Mouse (Mus musculus): ENCODE data around the gene Rer1. TPM values are rescaled to one million over a fixed set of nuclear protein-coding genes. Genes with fewer than 3 reads are reported as not detected.

The Rer1 gene
- polyA plus RNA-seq, 1 experiment from 2014 or later = 157 TPM

Other genes starting within 250 kb of the Rer1 start
- 0.74 and 0.75 TPM in 2 replicates for gene Ttc34, start 248.9 kb downstream of the Rer1 start, polyA plus RNA-seq (2015; fragmentation: Nextera tagmentation; extraction: Ambion mirVana)
- gene Mmel1, start 216.8 kb downstream of the Rer1 start, polyA plus RNA-seq (2015; fragmentation: Nextera tagmentation; extraction: Ambion mirVana) = 0.38 and 0.57 TPM in 2 replicates
- gene Fam213b, start 187.2 kb downstream of the Rer1 start, polyA plus RNA-seq (2015; fragmentation: Nextera tagmentation; extraction: Ambion mirVana) = 57.5 and 59.9 TPM in 2 replicates
- 1.5 and 2.3 TPM in 2 replicates for gene Tnfrsf14, start 157.8 kb downstream of the Rer1 start, polyA plus RNA-seq (2015; fragmentation: Nextera tagmentation; extraction: Ambion mirVana)
- gene Hes5, start 125.5 kb downstream of the Rer1 start, polyA plus RNA-seq (2015; fragmentation: Nextera tagmentation; extraction: Ambion mirVana) = 6.6 and 7.7 TPM in 2 replicates
- 41.9 and 43.6 TPM in 2 replicates for gene Pank4, start 122.3 kb downstream of the Rer1 start, polyA plus RNA-seq (2015; fragmentation: Nextera tagmentation; extraction: Ambion mirVana)
- 22.4 and 24.4 TPM in 2 replicates for gene Plch2, start 29.6 kb downstream of the Rer1 start, polyA plus RNA-seq (2015; fragmentation: Nextera tagmentation; extraction: Ambion mirVana)
- 21.6 and 22.1 TPM in 2 replicates for gene Pex10, start 19.4 kb downstream of the Rer1 start, polyA plus RNA-seq (2015; fragmentation: Nextera tagmentation; extraction: Ambion mirVana)
- 7.7 and 8.7 TPM in 2 replicates for gene Morn1, start 195 bp upstream of the Rer1 start, polyA plus RNA-seq (2015; fragmentation: Nextera tagmentation; extraction: Ambion mirVana)
- gene Ski, start 136.2 kb upstream of the Rer1 start, polyA plus RNA-seq (2015; fragmentation: Nextera tagmentation; extraction: Ambion mirVana) = 24.4 and 26.3 TPM in 2 replicates
- gene Faap20, start 163.4 kb upstream of the Rer1 start, polyA plus RNA-seq (2015; fragmentation: Nextera tagmentation; extraction: Ambion mirVana) = 74.9 and 75.0 TPM in 2 replicates